Mouse (Mus musculus): Measurements from ENCODE around the gene 2610528A11Rik. TPM values are rescaled to one million over a fixed set of nuclear protein-coding genes. Genes with fewer than 3 reads are reported as not detected.
A peak's percentile ranks its signal among the peaks of the same experiment; 100 is the strongest.
"Not testable (repeated sequence)": the region's sequence is repeated elsewhere in the genome, so short reads cannot be mapped to it uniquely, and the experiment has no call there.

2610528A11Rik gene
- polyA plus RNA-seq (2012; rRNA removed): 12.6 and 32.2 TPM in 2 replicates

DNA sequence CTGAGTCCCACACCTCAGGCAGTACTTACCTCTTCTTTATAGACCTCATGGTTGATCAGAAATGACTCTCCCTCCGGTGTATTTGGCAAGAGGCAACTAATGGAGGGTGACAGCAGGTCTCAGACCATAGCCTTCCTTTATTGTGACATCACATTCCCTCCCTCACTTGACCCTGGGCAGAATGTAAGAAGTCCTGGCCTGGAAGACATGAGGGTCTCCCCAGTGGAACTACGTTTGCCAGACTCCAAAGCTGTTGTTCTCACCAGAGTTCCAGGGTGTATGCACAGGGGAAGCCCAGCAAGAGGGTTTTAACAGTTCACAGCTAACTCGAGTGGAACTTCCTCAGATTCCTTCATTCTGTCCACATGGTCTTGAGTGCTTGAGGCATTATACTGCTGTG, at the start of gene 2610528A11Rik:
Gene 2610528A11Rik (minus strand): TSS at position 101 of the 400 bp plus-strand sequence.
- 49% methylated on average over 3 of the region's 3 CpGs for WGBS
- DNase-seq (ENCODE audit: low read depth, low spot score): no peak

DNA sequence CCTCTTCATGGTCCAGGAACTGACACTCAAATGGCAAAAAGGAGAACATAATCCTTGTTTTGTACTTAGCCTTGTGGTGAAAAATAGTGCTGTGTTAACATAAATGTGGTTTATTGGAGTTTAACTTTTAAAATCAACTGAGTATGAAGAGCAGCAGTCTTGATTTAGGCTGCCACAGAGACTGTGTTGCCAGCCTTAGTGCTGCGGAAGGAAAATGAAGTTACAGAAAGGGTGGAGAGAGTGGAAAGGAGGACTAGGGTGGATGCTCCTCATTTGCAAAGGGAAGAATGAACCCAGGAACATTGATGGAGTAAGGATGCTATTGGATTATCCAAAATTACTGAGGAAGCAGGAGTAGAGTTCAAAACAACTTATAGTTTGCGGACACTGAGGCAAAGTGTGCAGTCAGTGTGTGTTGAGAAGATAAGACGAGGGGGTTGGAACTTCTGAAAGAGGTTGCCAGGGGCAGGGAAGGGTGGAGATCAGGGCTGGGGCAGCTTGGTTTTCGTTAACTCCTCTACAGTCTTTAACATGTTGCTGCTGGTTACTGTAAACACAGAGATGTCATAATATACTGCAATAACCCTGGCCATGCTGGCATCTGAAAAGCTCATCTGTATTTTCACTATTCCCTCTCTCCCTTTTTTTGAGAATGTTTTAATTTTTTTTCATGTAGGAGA, 49.6 kb upstream of the 2610528A11Rik start:
- WGBS: 57% methylated on average over 4 of the region's 4 CpGs
- DNase-seq (ENCODE audit: low read depth, low spot score): no peak

GRCm38 (mm10) chr14:37154391-37154790, 40.6 kb upstream of the 2610528A11Rik start:
- WGBS: 95% methylated on average over 1 of the region's 1 CpGs
- no peak for DNase-seq (ENCODE audit: low read depth, low spot score)

- no peak for DNase-seq (ENCODE audit: low read depth, low spot score)
- WGBS: 70% methylated on average over 8 of the region's 8 CpGs
These were observed 25.4 kb upstream of the 2610528A11Rik start for GRCm38 (mm10) chr14:37139051-37139710.

DNA sequence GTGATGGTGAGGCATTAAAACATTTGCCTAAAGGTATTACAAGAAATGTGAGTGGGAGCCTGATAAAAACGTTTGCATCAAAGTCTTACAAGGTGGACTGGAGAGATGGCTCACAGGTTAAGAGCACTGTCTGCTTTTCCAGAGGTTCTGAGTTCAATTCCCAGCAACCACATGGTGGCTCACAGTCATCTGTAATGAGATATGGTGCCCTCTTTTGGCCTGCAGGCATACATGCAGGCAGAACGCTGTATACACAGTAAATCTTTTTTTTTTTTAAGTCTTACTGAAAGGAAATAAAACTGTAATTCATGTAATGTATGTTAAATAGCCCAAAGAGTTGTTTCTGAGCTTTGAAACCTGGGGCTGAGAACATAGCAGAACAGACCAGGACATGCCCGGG, 23.8 kb upstream of the 2610528A11Rik start:
- 76% methylated on average over 3 of the region's 3 CpGs for WGBS
- not testable (repeated sequence) for DNase-seq (ENCODE audit: low read depth, low spot score)

DNA sequence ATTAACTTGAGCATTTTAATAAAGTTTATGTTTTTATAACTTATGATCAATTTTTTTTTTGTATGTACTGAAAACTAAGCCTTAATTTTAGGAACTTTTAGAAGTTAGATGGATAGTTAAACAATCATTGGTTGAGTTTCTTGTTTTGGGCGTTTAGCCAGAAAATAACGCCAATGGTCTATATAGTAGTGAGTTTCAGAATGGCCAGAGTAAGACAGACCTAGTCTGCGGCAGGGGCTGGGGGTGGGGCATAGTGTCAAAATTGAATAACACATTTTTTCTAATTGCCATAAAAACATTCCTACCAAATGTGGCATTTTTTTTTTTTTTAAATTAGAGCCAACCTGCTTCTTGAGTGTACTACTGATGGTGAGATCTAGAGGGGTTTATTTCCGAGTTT, 22.3 kb upstream of the 2610528A11Rik start:
- DNase-seq (ENCODE audit: low read depth, low spot score): no peak
- WGBS: 71% methylated on average over 4 of the region's 4 CpGs

DNA sequence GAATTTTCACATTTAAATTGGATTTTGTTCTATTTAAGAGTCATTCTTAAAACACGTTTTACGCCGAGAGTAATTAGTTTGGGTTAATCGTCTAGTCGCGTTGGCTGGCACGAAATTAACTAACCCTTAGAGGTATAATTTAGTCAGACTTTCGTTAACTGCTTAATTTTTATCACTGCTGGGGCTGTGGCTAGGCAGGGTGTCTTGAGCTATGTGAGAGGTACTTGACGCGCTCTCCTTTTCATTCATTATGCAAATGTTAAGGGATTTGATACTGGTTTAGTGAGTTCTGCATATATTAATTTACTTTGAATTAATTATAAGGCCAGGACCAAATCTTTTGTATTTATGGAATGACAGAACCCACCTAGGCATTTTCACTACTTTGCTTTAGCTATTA, 21.8 kb upstream of the 2610528A11Rik start:
- 3% methylated on average over 10 of the region's 10 CpGs for WGBS
- DNase-seq (ENCODE audit: low read depth, low spot score): no peak

GRCm38 (mm10) chr14:37135127-37135593, 21.3 kb upstream of the 2610528A11Rik start, which contains the start of gene Ghitm:
Gene Ghitm (minus strand): TSS chr14:37135272.
- under 1% methylated on average over 38 of the region's 38 CpGs for WGBS

DNA sequence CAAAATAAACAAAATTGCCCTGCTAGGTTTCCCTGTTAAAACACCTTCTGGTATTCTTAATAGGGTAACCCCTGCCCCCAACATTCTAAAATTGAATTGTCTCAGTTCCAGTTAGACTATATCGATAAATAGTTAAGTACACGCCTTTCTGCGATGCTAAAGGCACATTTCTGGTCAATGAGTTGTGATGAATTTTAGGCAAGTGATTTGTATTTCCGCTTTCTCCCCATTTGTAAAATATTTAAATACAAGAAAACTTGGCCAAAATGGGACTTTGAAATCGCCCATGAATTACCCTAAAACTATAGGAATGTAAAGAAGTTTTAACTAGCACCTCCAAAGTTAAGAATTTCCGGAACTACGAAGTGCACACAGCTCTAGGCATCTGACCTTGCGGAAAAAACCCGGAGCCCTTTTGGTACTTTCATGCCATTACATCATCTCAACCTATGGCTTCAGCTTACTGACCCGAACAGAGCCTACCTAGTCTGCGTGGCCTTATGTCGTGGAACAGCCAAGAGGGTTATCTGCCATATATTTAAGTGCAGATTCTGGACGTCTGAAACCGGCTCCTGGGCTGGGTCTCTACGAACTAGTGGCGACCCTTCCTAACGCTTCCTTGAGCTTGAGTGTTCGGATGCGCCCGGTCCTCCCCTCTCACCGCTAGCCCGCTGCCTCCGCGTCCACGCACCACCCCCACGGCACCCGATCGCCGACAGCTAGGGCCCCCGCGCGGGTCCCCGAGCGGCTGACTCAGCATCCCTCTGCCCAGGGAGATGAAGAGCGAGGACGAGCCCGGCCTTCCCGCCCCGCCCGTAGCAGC, 20.7 kb upstream of the 2610528A11Rik start:
- DNase-seq (ENCODE audit: low read depth, low spot score): no peak
- WGBS: 1% methylated on average over 40 of the region's 40 CpGs

More at GRCm38 (mm10) chr14:37135127-37135593, 21.3 kb upstream of the 2610528A11Rik start, which contains the start of gene Ghitm:
- peak; percentile 88 for DNase-seq (ENCODE audit: low read depth, low spot score)

DNA sequence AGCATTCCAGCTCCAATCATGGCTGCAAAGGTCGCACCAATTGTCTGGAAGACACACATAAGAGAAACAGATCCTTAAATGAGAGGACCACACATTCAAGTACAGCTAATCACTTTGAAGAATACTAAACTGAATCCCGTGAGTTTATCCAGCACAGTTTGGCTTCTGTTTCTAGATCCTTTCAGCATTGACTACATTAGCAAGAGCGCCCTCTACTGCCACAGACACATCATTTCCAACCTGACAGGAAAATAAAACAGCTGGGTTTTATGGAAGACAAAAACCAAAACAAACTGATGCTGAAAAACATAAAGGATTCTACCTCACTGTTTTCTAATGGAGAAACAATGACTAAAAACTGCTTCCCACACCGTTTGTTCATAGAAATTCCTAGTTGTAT, 13.8 kb upstream of the 2610528A11Rik start:
- WGBS: 33% methylated on average over 4 of the region's 4 CpGs
- DNase-seq (ENCODE audit: low read depth, low spot score): no peak

- DNase-seq (ENCODE audit: low read depth, low spot score): no peak
- WGBS: 54% methylated on average over 4 of the region's 4 CpGs
These were observed 5.4 kb upstream of the 2610528A11Rik start for GRCm38 (mm10) chr14:37119233-37119632.

DNA sequence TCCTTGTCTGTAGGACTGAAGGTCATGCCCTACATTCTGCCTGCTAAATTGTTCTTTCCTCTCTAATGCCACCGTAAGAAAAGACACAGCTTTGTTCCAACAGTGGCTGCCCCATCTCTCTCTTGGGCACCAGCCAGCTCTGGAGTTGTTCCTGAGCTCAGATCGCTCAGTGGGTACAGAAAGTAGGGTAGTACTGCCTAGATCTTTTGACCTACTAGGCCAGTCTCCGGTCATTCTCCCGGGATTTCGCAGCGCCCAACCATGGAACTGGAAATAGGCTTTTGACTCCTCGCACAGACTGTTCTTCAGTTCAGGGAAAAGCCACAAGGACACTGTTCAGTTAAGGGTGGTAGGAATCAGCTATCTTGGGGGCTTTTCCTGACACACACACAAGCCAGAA, 891 bp downstream of the 2610528A11Rik start:
- no peak for DNase-seq (ENCODE audit: low read depth, low spot score)
- WGBS: 77% methylated on average over 7 of the region's 7 CpGs

DNA sequence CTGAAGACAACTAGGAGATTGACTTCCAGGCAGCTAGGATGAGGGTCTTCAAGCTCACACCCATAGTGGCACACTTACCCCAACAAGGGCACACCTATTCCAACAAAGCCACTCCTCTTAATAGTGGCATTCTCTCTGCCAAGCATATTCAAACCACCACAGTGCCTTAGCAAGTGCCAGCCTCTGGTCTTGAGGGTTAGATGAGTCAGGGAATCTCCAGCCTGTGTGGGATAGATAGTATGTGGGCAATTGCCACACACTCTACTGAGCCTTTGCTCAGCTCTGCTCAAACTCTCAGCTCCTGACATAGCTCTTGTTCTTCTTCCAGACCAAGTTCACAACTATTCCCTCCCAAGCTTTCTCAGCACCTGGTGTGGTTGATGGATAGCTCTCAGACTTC, 2.5 kb downstream of the 2610528A11Rik start:
- no peak for DNase-seq (ENCODE audit: low read depth, low spot score)

GRCm38 (mm10) chr14:37110456-37110855, 3.4 kb downstream of the 2610528A11Rik start:
- DNase-seq (ENCODE audit: low read depth, low spot score): no peak
- WGBS: 47% methylated on average over 2 of the region's 2 CpGs

DNA sequence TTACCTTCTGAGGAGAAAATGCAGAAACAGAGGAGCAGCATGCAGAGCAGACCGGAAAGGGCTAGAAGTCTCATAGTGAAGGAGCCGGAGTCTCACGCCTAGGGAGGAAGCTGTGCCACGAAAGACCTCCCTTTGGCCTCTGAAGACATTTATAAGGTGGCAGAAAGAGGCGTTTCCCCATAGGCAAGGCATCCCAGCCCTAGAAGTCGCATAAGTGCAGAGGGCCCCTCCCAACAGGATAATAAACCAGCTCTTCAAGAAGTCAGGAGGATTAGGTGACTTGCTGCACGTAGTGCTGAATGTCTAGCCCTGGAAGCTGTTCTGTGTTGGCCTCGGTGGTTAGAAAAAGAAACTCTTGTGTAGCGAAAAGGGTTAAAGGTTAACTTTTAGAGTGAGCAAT, 3.8 kb downstream of the 2610528A11Rik start:
- WGBS: 9% methylated on average over 9 of the region's 9 CpGs
- peak; percentile 83 for DNase-seq (ENCODE audit: low read depth, low spot score)

DNA sequence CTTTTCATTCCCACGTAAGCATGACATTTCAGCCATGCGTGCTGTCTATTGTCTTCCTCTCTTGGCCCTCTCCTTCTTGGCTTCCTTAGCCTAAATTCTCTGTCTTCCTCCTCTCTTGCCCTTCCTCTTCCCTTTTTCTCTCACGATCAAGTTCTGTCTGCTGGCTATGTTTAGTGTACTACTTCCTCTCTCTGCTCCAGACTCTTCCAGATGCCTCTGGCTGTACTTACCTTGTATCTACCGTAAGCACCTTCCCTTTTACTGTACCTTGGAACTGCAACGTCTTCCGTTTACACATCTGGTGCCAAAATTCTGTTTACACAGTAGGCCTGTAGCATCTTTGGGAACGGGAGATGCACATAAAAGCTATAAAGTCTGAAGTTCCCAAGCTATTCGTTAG, 4.4 kb downstream of the 2610528A11Rik start:
- DNase-seq (ENCODE audit: low read depth, low spot score): no peak
- WGBS: 8% methylated on average over 8 of the region's 8 CpGs

GRCm38 (mm10) chr14:37105846-37106245, 8.0 kb downstream of the 2610528A11Rik start:
- WGBS: 52% methylated on average over 7 of the region's 7 CpGs
- no peak for DNase-seq (ENCODE audit: low read depth, low spot score)

- DNase-seq (ENCODE audit: low read depth, low spot score): no peak
- WGBS: 18% methylated on average over 5 of the region's 5 CpGs
These were observed 9.1 kb downstream of the 2610528A11Rik start for GRCm38 (mm10) chr14:37104747-37105146.

GRCm38 (mm10) chr14:37102484-37102883, 11.3 kb downstream of the 2610528A11Rik start:
- DNase-seq (ENCODE audit: low read depth, low spot score): no peak
- WGBS: 80% methylated on average over 3 of the region's 3 CpGs

DNA sequence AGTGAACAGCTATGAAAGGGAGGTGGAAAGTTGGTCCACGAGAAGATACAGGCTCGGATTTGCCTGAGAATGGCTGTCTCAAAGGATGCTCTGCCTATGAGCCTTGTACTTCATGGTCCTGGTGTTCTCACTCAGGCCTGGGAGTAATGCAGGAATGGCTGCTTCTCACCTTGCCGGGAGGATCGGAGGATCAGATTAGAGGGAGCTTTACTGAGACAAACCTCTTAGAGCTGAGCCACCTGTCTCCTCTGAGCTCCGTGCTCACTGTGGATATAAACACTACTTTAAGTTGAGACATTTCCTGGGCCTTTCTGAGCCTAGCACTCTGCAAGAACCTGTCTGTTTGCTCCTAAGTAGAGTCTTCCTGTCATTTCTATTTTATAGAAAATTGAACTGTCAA, 12.3 kb downstream of the 2610528A11Rik start:
- no peak for DNase-seq (ENCODE audit: low read depth, low spot score)
- WGBS: 82% methylated on average over 5 of the region's 5 CpGs
